Mouse (Mus musculus) erythroblast, adult 5-6 weeks (primary cell): Measurements from ENCODE around the gene Mrpl49. TPM values are rescaled to one million over a fixed set of nuclear protein-coding genes. Genes with fewer than 3 reads are reported as not detected.
A peak's percentile ranks its signal among the peaks of the same experiment; 100 is the strongest.

Experiments used
- ATAC-seq: replicated peaks from 2 replicates; pipeline ENCODE4 v1.8.0; 2016; ENCODE audit warnings: moderate number of reproducible peaks, mild to moderate bottlenecking, moderate TSS enrichment, inconsistent platforms; ENCODE audit not compliant: poor library complexity, low FRiP score, severe bottlenecking
- total RNA-seq, 2 experiments: library from RNA; stranded (forward) in 1 of 2; stranded (reverse) in 1 of 2; fragments of 150-400 nt in 1 of 2; fragments of 200-764, 138-1000 nt in 1 of 2; gene quantifications; 2 replicates each; pipeline versions ENCODE4 v1.2.3 to v1.2.4; 2015 to 2017; ENCODE audit warnings: low replicate concordance in 2 of 2

The Mrpl49 gene
- total RNA-seq, 2 experiments from 2014 or later: 10.0 to 10.2 TPM

- peak; percentile 91 for ATAC-seq
These were observed 10.3 kb upstream of the Mrpl49 start, which contains the start of gene Tm7sf2 for GRCm38 (mm10) chr19:6067724-6068415. Gene Tm7sf2, minus strand, starts transcription at chr19:6068373.

- peak; percentile 66 for ATAC-seq
These were observed 9.6 kb upstream of the Mrpl49 start for GRCm38 (mm10) chr19:6067011-6067723.

- no peak for ATAC-seq
These were observed 9.0 kb upstream of the Mrpl49 start for GRCm38 (mm10) chr19:6066571-6066970.

GRCm38 (mm10) chr19:6063081-6063480, 5.5 kb upstream of the Mrpl49 start:
- ATAC-seq: no peak

- ATAC-seq: no peak
These were observed 4.8 kb upstream of the Mrpl49 start for GRCm38 (mm10) chr19:6062418-6062817.

- peak; percentile 7 for ATAC-seq
These were observed 4.2 kb upstream of the Mrpl49 start for GRCm38 (mm10) chr19:6061641-6062302.

GRCm38 (mm10) chr19:6061021-6061533, 3.5 kb upstream of the Mrpl49 start, which contains the start of gene Znhit2:
Gene Znhit2, plus strand, starts transcription at chr19:6061192.
- peak; percentile 80 for ATAC-seq

- ATAC-seq: no peak
These were observed 1.4 kb upstream of the Mrpl49 start for GRCm38 (mm10) chr19:6058966-6059365.

- no peak for ATAC-seq
These were observed 928 bp upstream of the Mrpl49 start for GRCm38 (mm10) chr19:6058513-6058912.

- ATAC-seq: no peak
These were observed 889 bp downstream of the Mrpl49 start for GRCm38 (mm10) chr19:6056696-6057095.

- no peak for ATAC-seq
These were observed 3.3 kb downstream of the Mrpl49 start for GRCm38 (mm10) chr19:6054296-6054695.

GRCm38 (mm10) chr19:6052516-6052915, 5.1 kb downstream of the Mrpl49 start:
- ATAC-seq: no peak

- ATAC-seq: no peak
These were observed 8.7 kb downstream of the Mrpl49 start for GRCm38 (mm10) chr19:6048681-6049410.

- ATAC-seq: no peak
These were observed 9.8 kb downstream of the Mrpl49 start for GRCm38 (mm10) chr19:6047899-6048166.

- peak; percentile 18; the same call in 1 of the 2 replicates for ATAC-seq
These were observed 10.3 kb downstream of the Mrpl49 start for GRCm38 (mm10) chr19:6047154-6047898.

GRCm38 (mm10) chr19:6046294-6047153, 11.1 kb downstream of the Mrpl49 start, which contains the start of gene Syvn1:
Gene Syvn1, plus strand, starts transcription at chr19:6046576.
- peak; percentile 85 for ATAC-seq

- peak; percentile 67 for ATAC-seq
These were observed 12.0 kb downstream of the Mrpl49 start for GRCm38 (mm10) chr19:6045366-6046293.
